Mouse (Mus musculus): ENCODE measurements around the gene Pgm3. TPM values are rescaled to one million over a fixed set of nuclear protein-coding genes. Genes with fewer than 3 reads are reported as not detected.

The Pgm3 gene
- total RNA-seq, 4 experiments from 2014 or later = 3.5 to 5.3 (median 4.0) TPM

GRCm38 (mm10) chr9:86569314-86569910 is 2.2 kb downstream of the Pgm3 start:
- DNase-seq (ENCODE audit: low spot score in 2 of 2) = no peak

DNA sequence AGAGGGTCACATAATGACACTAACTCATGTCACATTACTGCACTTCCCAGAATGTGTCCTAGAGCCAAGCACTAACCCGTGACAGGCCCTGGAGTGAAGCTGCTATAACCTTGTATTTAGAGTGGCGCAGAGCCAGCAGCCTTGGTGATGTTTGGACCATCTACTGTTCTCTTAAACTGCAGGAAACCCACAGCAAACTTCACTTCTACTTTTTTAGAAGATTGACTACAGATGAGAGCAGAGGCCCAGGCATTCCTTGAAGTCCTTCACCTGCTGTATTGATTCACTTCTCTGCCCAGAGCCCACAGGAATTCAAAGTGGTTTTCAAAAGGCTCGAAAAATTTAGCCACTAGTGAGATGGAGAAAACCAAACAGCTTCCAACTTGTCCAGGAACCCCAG is 11.1 kb downstream of the Pgm3 start:
- no peak for DNase-seq (ENCODE audit: low spot score in 2 of 2)

GRCm38 (mm10) chr9:86554641-86555040 is 17.0 kb downstream of the Pgm3 start:
- DNase-seq (ENCODE audit: low spot score in 2 of 2) = no peak

- DNase-seq (ENCODE audit: low spot score in 2 of 2) = no peak
These were observed 17.8 kb downstream of the Pgm3 start for GRCm38 (mm10) chr9:86553886-86554285.

DNA sequence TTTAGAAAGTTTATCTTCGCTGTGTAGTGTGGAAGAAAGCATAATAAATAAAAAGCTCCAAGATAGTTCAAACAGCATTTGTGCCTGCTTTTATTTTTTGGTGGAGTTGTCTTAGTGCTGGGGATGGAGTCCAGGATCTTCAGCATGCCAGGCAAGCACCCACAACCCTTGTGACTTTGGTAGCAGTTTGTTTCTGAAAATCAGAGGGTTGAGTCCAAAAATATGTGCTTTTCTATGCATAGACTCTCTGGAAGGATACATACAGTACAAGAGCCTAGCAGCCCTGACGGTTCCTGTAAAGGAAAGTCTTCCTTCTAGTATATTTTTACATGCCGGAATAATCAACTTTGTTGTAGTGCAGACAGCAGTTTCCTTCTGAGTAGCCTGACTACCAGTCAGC is 20.9 kb downstream of the Pgm3 start:
- no peak for DNase-seq (ENCODE audit: low spot score in 2 of 2)

DNA sequence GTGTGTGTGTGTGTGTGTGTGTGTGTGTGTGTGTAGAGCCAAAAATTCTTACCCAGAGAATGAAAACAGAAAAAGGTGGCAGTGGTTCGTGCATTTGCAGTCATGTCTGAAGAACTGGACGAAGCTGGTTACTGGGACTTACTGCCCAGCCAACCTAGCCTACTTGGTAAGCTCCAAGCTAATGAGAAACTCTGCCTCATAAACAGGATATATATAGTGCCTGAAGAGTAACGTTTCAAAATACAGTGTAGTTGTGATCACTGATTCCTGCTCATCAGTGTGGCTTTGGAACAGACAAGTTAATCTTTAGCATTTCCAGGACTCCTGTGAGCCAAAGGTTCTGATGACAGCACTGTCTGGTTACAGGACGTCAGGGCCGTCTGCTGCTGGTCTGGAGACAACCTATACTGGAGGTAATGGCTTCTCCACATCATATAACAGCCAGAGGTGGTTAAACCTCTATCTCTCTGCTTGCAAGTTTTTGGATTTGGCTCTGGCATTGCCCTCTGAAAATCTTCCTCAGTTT is 21.9 kb downstream of the Pgm3 start:
- DNase-seq (ENCODE audit: low spot score in 2 of 2) = no peak

- no peak for DNase-seq (ENCODE audit: low spot score in 2 of 2)
These were observed 27.1 kb downstream of the Pgm3 start for GRCm38 (mm10) chr9:86544559-86544958.

DNA sequence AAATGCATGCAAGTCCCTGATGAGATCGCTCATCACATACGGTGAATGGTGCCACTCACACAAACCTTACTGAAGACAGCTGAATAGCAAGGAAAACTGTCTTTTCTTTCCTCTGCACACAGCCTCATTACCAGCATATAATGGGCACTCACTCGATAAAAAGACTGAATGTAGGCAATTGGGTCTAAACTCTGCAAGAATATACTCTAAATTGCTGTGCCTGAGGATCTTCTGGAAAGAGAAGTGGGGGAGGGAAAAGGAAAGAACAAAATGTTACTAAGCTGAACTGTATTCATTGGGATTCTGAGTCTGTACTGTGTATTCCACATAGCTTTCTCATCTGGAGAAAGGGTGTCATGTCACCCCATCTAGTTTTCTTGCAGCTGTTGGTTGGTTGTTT is 28.2 kb downstream of the Pgm3 start:
- DNase-seq (ENCODE audit: low spot score in 2 of 2) = no peak

- no peak for DNase-seq (ENCODE audit: low spot score in 2 of 2)
These were observed 37.6 kb downstream of the Pgm3 start for GRCm38 (mm10) chr9:86534071-86534470.

GRCm38 (mm10) chr9:86525600-86525999 is 46.0 kb downstream of the Pgm3 start:
- DNase-seq (ENCODE audit: low spot score in 2 of 2) = no peak

DNA sequence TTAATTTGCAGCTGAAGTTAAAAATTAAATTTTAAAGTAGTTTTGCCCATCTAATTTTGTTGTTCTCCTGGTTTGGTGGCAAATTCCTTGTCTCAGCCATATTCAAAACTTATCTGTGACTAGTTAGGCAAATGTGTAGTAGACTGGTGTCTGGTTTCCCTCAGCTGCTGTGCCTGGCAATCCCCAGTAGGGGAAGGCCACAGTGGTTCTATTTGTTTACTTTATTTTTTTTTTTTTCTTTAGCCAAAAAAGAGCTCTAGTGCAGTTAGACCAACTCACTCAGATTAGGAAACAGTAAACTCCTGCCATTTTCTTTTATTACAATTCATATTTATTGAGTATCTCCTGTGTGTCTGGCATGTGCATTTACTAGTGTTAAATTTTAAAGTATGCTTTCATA is 49.3 kb downstream of the Pgm3 start:
- no peak for DNase-seq (ENCODE audit: low spot score in 2 of 2)

DNA sequence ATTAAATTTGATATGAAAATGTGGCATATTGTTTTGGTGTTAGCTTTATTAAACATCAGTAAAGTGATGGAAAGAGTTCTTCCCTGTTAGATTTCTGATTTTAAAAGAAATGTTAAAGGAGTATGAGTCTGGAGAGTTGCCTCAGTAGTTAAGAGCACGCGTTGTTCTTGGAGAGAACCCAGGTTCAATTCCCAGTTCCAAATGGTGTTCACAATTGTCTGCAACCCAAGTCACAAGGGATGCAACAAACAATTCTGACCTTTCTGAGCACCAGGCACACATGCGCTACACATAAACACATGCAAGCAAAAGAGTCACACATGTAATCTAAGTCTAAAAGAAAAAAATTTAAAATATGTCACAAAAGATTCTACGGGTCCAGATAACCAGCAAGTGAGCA is 56.8 kb downstream of the Pgm3 start:
- DNase-seq (ENCODE audit: low spot score in 2 of 2) = no peak

- DNase-seq (ENCODE audit: low spot score in 2 of 2) = no peak
These were observed 57.3 kb downstream of the Pgm3 start for GRCm38 (mm10) chr9:86514390-86514789.

DNA sequence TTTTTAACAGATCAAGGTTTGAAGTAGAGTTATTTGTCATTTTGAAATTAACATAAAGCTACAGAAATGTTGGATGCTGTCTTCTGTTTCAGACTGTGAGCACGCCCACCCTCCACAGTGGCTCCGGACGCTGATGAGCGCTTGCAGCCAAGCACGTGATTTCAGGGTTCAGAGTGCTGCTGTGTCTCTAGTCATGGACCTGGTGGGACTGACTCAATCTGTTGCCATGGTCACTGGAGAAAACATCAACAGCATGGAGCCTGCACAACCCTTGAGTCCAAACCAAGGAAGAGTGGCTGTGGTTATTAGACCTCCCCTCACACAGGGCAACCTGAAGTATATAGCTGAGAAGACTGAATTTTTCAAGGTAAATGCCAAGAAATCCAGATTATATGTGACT is 57.9 kb downstream of the Pgm3 start:
- no peak for DNase-seq (ENCODE audit: low spot score in 2 of 2)

GRCm38 (mm10) chr9:86507437-86507836 is 64.2 kb downstream of the Pgm3 start:
- no peak for DNase-seq (ENCODE audit: low spot score in 2 of 2)

Other genes with a start within 250 kb of the Pgm3 start
- 1 to 10 TPM; 3.2 to 5.8 (median 3.7) TPM for gene Ube2cbp, start 106.9 kb downstream of the Pgm3 start, total RNA-seq (2022)
- 10 to 100 TPM in 2 of 4 experiments, 1 to 10 TPM in 2; 8.0 to 11.6 (median 10.0) TPM for gene Dop1a, start 104.7 kb downstream of the Pgm3 start, total RNA-seq (2022)
- gene Rwdd2a, start 149 bp upstream of the Pgm3 start, total RNA-seq (2022) = under 1 TPM in 2 of 4 experiments, not detected in 2; 0.22 to 0.36 TPM
- 100 to 1,000 TPM; 184 to 320 (median 228) TPM for gene Me1, start 124.1 kb upstream of the Pgm3 start, total RNA-seq (2022)
- gene Prss35, start 171.8 kb upstream of the Pgm3 start, total RNA-seq (2022) = under 1 TPM in 2 of 4 experiments, not detected in 2; 0.08 to 0.11 TPM